Mouse (Mus musculus) kidney, adult 2 months (tissue): Measurements from ENCODE around the gene Gm13285. TPM values are rescaled to one million over a fixed set of nuclear protein-coding genes. Genes with fewer than 3 reads are reported as not detected.

Source experiments
- DNase-seq: peaks from one replicate; pipeline ENCODE4 v3.0.0; 2021
- H3K27ac ChIP-seq: fragments of 200-500 bp; 2 replicates; pipeline ENCODE4 v1.5.1; 2012; ENCODE audit warnings: low read depth, low read length, control low read depth, inconsistent platforms; ENCODE audit not compliant: insufficient read depth
- H3K27me3 ChIP-seq: fragments of 200-500 bp; replicated peaks from 2 replicates; pipeline ENCODE4 v1.6.1; 2012; ENCODE audit warnings: mild to moderate bottlenecking, moderate library complexity, low read length, inconsistent platforms; ENCODE audit not compliant: control insufficient read depth, insufficient read depth
- H3K36me3 ChIP-seq: fragments of 200-500 bp; 2 replicates; pipeline ENCODE4 v1.6.1; 2012; ENCODE audit warnings: mild to moderate bottlenecking, moderate library complexity, low read length, inconsistent platforms; ENCODE audit not compliant: control insufficient read depth, insufficient read depth
- H3K4me1 ChIP-seq: fragments of 200-500 bp; 2 replicates; pipeline ENCODE4 v1.6.1; 2011; ENCODE audit warnings: low read length; ENCODE audit not compliant: control insufficient read depth, insufficient read depth
- H3K4me3 ChIP-seq: fragments of 200-500 bp; 2 replicates; pipeline ENCODE4 v1.5.1; 2011; ENCODE audit warnings: mild to moderate bottlenecking, low read depth, low read length, control low read depth; ENCODE audit not compliant: insufficient read depth
- CTCF ChIP-seq: fragments of 200-500 bp; conservative IDR thresholded peaks from 2 replicates; pipeline ENCODE4 v1.5.1; 2011; ENCODE audit warnings: low read depth, mild to moderate bottlenecking, control low read depth, low read length, moderate library complexity, mixed read lengths; ENCODE audit not compliant: insufficient read depth, insufficient read length
- POLR2A ChIP-seq: fragments of 200-500 bp; IDR thresholded peaks from one replicate; pipeline ENCODE4 v1.6.1; 2011; ENCODE audit warnings: low read depth, low read length, control low read depth
- WGBS: fragments of 180-500 bp; shearing (Covaris S2); methylation state at CpG from one replicate; pipeline ENCODE4 v1.1.7; 2018; 5-methylcytosine and 5-hydroxymethylcytosine counted together
- polyA plus RNA-seq: library from polyadenylated mRNA; depleted of rRNA; stranded (reverse); fragments of >200 nt; gene quantifications from 2 replicates; pipeline ENCODE4 v1.2.3, GENCODE M21; 2012; rRNA removed

The Gm13285 gene
- polyA plus RNA-seq, 1 experiment, result not detected

- Histone ChIP-seq H3K27me3 (no peaks in the 10 kb centered on the region), H3K36me3 (no peaks in the 10 kb centered on the region), H3K4me3 (no peak overlapping the region), H3K4me1 (no peaks in the 10 kb centered on the region), H3K27ac (no peak overlapping the region)
- DNase-seq, result no peak
- 47% methylated on average over 2 of the region's 2 CpGs for WGBS
- no peak for TF ChIP-seq CTCF
- no peak for TF ChIP-seq POLR2A
These were observed 45.9 kb downstream of the Gm13285 start for GRCm38 (mm10) chr4:88845334-88845733.

- 75% methylated on average over 1 of the region's 1 CpGs for WGBS
These were observed 50.2 kb downstream of the Gm13285 start, which contains the start of gene Ifna1 for GRCm38 (mm10) chr4:88849698-88850097. TSS of gene Ifna1 (plus strand) at chr4:88850087.

More at GRCm38 (mm10) chr4:88849698-88850097, 50.2 kb downstream of the Gm13285 start, which contains the start of gene Ifna1:
- TF ChIP-seq POLR2A (no peak), CTCF (no peak)
- Histone ChIP-seq H3K4me3 (no peak within 1 kb of the TSS), H3K27me3 (no peaks in the 10 kb centered on the region), H3K27ac (no peak within 1 kb of the TSS), H3K36me3 (no peaks in the 10 kb centered on the region), H3K4me1 (no peaks in the 10 kb centered on the region)
- no peak for DNase-seq

Other genes starting within 250 kb of the Gm13285 start
- not detected in 2 replicates for gene Ifna15, start 241.4 kb upstream of the Gm13285 start, polyA plus RNA-seq
- gene Ifna14, start 227.9 kb upstream of the Gm13285 start, polyA plus RNA-seq, result not detected in 2 replicates
- gene Ifna9, start 207.3 kb upstream of the Gm13285 start, polyA plus RNA-seq, result not detected in 2 replicates
- not detected in 2 replicates for gene Ifna12, start 196.3 kb upstream of the Gm13285 start, polyA plus RNA-seq
- not detected in 2 replicates for gene C87499, start 165.3 kb upstream of the Gm13285 start, polyA plus RNA-seq
- not detected in 2 replicates for gene Ifna13, start 155.2 kb upstream of the Gm13285 start, polyA plus RNA-seq
- gene Ifna16, start 122.7 kb upstream of the Gm13285 start, polyA plus RNA-seq, result not detected in 2 replicates
- gene Ifna2, start 115.8 kb upstream of the Gm13285 start, polyA plus RNA-seq, result not detected in 2 replicates
- not detected in 2 replicates for gene Ifnab, start 108.3 kb upstream of the Gm13285 start, polyA plus RNA-seq
- 0.26 and 0.34 TPM in 2 replicates for gene Gm26566, start 77.9 kb upstream of the Gm13285 start, polyA plus RNA-seq
- 18.1 and 19.2 TPM in 2 replicates for gene Klhl9, start 77.2 kb upstream of the Gm13285 start, polyA plus RNA-seq
- gene Gm13271, start 44.8 kb upstream of the Gm13285 start, polyA plus RNA-seq, result not detected in 2 replicates
- 0.10 TPM in 1 of 2 replicates, not detected in the other for gene Gm13283, start 39.5 kb upstream of the Gm13285 start, polyA plus RNA-seq
- gene Gm13290, start 25.8 kb upstream of the Gm13285 start, polyA plus RNA-seq, result not detected in 2 replicates
- not detected in 2 replicates for gene Gm13289, start 22.7 kb upstream of the Gm13285 start, polyA plus RNA-seq
- gene Gm13272, start 19.8 kb upstream of the Gm13285 start, polyA plus RNA-seq, result not detected in 2 replicates
- gene Ifnz, start 17.5 kb upstream of the Gm13285 start, polyA plus RNA-seq, result 0.08 TPM in 1 of 2 replicates, not detected in the other
- not detected in 2 replicates for gene Gm13276, start 14.0 kb upstream of the Gm13285 start, polyA plus RNA-seq
- not detected in 2 replicates for gene Gm13277, start 11.0 kb upstream of the Gm13285 start, polyA plus RNA-seq
- not detected in 2 replicates for gene Gm13278, start 8.1 kb upstream of the Gm13285 start, polyA plus RNA-seq
- not detected in 2 replicates for gene Gm13275, start 5.2 kb upstream of the Gm13285 start, polyA plus RNA-seq
- gene Gm13279, start 2.3 kb upstream of the Gm13285 start, polyA plus RNA-seq, result not detected in 2 replicates
- gene Gm13287, start 3.6 kb downstream of the Gm13285 start, polyA plus RNA-seq, result not detected in 2 replicates
- gene Gm13288, start 5.9 kb downstream of the Gm13285 start, polyA plus RNA-seq, result not detected in 2 replicates
- not detected in 2 replicates for gene Ifna7, start 16.6 kb downstream of the Gm13285 start, polyA plus RNA-seq
- gene Ifna11, start 20.3 kb downstream of the Gm13285 start, polyA plus RNA-seq, result not detected in 2 replicates
- gene Ifna6, start 27.8 kb downstream of the Gm13285 start, polyA plus RNA-seq, result not detected in 2 replicates
- gene Ifna5, start 35.9 kb downstream of the Gm13285 start, polyA plus RNA-seq, result not detected in 2 replicates
- not detected in 2 replicates for gene Ifna4, start 42.2 kb downstream of the Gm13285 start, polyA plus RNA-seq
- gene Ifna1, start 50.4 kb downstream of the Gm13285 start, polyA plus RNA-seq, result not detected in 2 replicates
- not detected in 2 replicates for gene Ifne, start 80.5 kb downstream of the Gm13285 start, polyA plus RNA-seq